Mouse (Mus musculus) liver, adult 2 months (tissue): ENCODE measurements around the gene Xpo5.

Experiments used
- CTCF ChIP-seq: fragments of 200-500 bp; IDR thresholded peaks from 2 replicates; pipeline ENCODE4 v1.5.1; 2011; ENCODE audit warnings: low read depth, low read length, control low read depth
- POLR2A ChIP-seq: fragments of 200-500 bp; IDR thresholded peaks from 2 replicates; pipeline ENCODE4 v1.6.1; 2011; ENCODE audit warnings: low read length, control low read depth; ENCODE audit not compliant: insufficient read depth; ENCODE audit errors: extremely low read depth

DNA sequence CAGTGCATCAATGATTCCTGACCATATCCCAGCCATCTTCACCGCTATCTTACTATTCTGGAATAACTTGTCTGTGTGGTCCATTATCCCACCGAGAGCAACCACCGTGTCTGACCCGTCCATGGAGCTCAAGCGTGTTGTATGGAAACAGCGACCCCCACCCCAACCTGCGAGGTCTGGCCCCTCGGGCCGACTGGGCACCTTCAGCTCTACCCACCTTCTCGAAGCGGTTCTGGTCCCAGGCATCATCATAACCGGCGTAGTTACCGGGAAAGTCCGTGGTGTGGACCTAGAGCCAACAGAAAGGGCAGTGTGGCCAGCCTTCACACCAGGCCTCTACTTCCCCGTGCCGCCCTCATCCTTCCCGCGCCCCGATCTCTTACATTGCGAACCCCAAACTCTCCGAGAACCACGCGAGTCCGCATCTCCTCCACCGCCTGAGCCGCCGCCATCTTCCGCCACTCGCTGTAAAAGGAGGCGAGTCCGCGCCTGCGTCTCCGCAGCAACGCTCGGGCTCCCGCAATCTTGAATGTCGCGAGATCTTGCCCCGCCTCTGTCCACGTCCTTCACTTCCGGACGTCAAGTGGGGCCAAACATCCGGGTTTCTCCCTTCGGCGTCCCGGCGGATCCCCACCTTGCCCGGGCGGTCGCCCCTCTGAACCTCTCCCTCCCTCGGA lies 45.1 kb downstream of the Xpo5 start, which contains the start of the genes Polr1c and Yipf3:
- TF ChIP-seq POLR2A: peak; percentile 77; the same call in 1 of the 2 replicates
- TF ChIP-seq CTCF: no peak
